Comparison of ENCODE assay signal across 8 mouse cellular contexts in genomic region chr1:119912953-119913814, GRCm38 (mm10). TPM values are rescaled to one million over a fixed set of nuclear protein-coding genes. Genes with fewer than 3 reads are reported as not detected.
DNase-seq lines count a peak whose midpoint lies in the region; ATAC-seq lines count a peak whose summit lies in the region.

Gene Tmem177 (minus strand): TSS chr1:119913208.

- peak within 1 kb of the TSS; percentile 53 for H3K9ac ChIP-seq in hindbrain, embryonic 12.5 days

- H3K4me1 ChIP-seq in hindbrain, embryonic 12.5 days = peaks cover 6% of the 10 kb centered on the region

- DNase-seq in MN1 (ENCODE audit: low spot score) = peak; percentile 93
- peak; percentile 96 for DNase-seq in cerebellum, adult 9-11 months
- peak; percentile 83 to 95 for DNase-seq in frontal cortex, adult 2 months (ENCODE audit: extremely low spot score in 1 of 2, low spot score in 1 of 2)
- DNase-seq in layer of hippocampus, postnatal 14 days (ENCODE audit: low spot score in 2 of 2) = peak; percentile 82 to 88
- peak; percentile 98 for DNase-seq in lung, postnatal 14 days
- DNase-seq in retina, adult 2 months (ENCODE audit: low read depth, low spot score) = peak; percentile 75
- peak; percentile 98 to 99 for DNase-seq in thymus, postnatal 36 days

- peak; percentile 94 for ATAC-seq in hindbrain, embryonic 12.5 days (ENCODE audit: low FRiP score)

- H3K27me3 ChIP-seq in hindbrain, embryonic 12.5 days = no peaks in the 10 kb centered on the region

- peak within 1 kb of the TSS; percentile 66 for H3K4me2 ChIP-seq in hindbrain, embryonic 12.5 days (replicated peaks)

- H3K27ac ChIP-seq in hindbrain, embryonic 12.5 days = peak within 1 kb of the TSS; percentile 40; the same call in 1 of the 2 replicates

- no peaks in the 10 kb centered on the region for H3K9me3 ChIP-seq in hindbrain, embryonic 12.5 days (replicated peaks)

- 12% methylated on average over 42 of the region's 42 CpGs for WGBS in hindbrain, embryonic 12.5 days

- H3K4me3 ChIP-seq in hindbrain, embryonic 12.5 days = peak within 1 kb of the TSS; percentile 54

- H3K36me3 ChIP-seq in hindbrain, embryonic 12.5 days = peaks cover 14% of the 10 kb centered on the region; the same call in 1 of the 2 replicates

RNA-seq across cellular contexts. Expression of gene Tmem177, which starts in this region (rescaled TPM):
- polyA plus RNA-seq in frontal cortex, adult 2 months (2012; rRNA removed) = 6.7 and 7.4 TPM in 2 replicates
- polyA plus RNA-seq in hindbrain, embryonic 12.5 days (2016; fragmentation: Nextera tagmentation; extraction: Ambion mirVana) = 8.4 and 9.3 TPM in 2 replicates
- 1 to 10 TPM; 5.8 to 5.9 TPM for total RNA-seq in layer of hippocampus, postnatal 14 days (2021)

Comparison
In these comparisons a context has a peak if more than half of its experiments do, and no peak if none do; other contexts are left out.
1. Peak in every context shown above with its lines: DNase-seq, ATAC-seq, H3K4me3 ChIP-seq and H3K27ac ChIP-seq.